ENCODE assay signal across 9 mouse cellular contexts in genomic region chr5:24482247-24483079, GRCm38 (mm10). TPM values are rescaled to one million over a fixed set of nuclear protein-coding genes. Genes with fewer than 3 reads are reported as not detected.
DNase-seq lines count a peak whose midpoint lies in the region; ATAC-seq lines count a peak whose summit lies in the region.
"Had no signal": no experiment of that assay in that cellular context is flagged by ENCODE, and none has a peak within 500 bp of the region (broad histone marks: within the 10 kb centered on the region; RNA-seq: fewer than 3 reads in every experiment).

No protein-coding gene starts in this region.

- H3K27ac ChIP-seq in forebrain, embryonic 10.5 days = peak overlapping the region; percentile 79
- H3K27ac ChIP-seq in forebrain, embryonic 14.5 days (ENCODE audit: low read depth, low read length) = no peak overlapping the region
- no peak overlapping the region for H3K27ac ChIP-seq in forebrain, embryonic 16.5 days (ENCODE audit: low read length)
- peak overlapping the region; percentile 72 for H3K27ac ChIP-seq in kidney, embryonic 16.5 days (ENCODE audit: low read length)
- peak overlapping the region; percentile 5; the same call in 1 of the 2 replicates for H3K27ac ChIP-seq in midbrain, embryonic 13.5 days
- H3K27ac ChIP-seq: heart, embryonic 13.5 days had no signal

- 35% methylated on average over 41 of the region's 41 CpGs for WGBS in forebrain, embryonic 10.5 days
- WGBS in forebrain, embryonic 14.5 days = 41% methylated on average over 40 of the region's 41 CpGs
- 49% methylated on average over 38 of the region's 41 CpGs for WGBS in forebrain, embryonic 16.5 days
- WGBS in kidney, embryonic 16.5 days = 49% methylated on average over 38 of the region's 41 CpGs
- 37% methylated on average over 40 of the region's 41 CpGs for WGBS in midbrain, embryonic 13.5 days

- peaks cover 75% of the 10 kb centered on the region for H3K4me1 ChIP-seq in forebrain, embryonic 10.5 days
- peaks cover 21% of the 10 kb centered on the region for H3K4me1 ChIP-seq in forebrain, embryonic 14.5 days (ENCODE audit: control insufficient read depth, insufficient read depth, low read length)
- H3K4me1 ChIP-seq in forebrain, embryonic 16.5 days (replicated peaks; ENCODE audit: control insufficient read depth, insufficient read depth, low read length) = peaks cover 26% of the 10 kb centered on the region
- H3K4me1 ChIP-seq in kidney, embryonic 16.5 days (ENCODE audit: insufficient read depth, low read length) = peaks cover 24% of the 10 kb centered on the region
- H3K4me1 ChIP-seq in midbrain, embryonic 13.5 days (replicated peaks) = peaks cover 60% of the 10 kb centered on the region

- no peaks in the 10 kb centered on the region for H3K9me3 ChIP-seq in forebrain, embryonic 10.5 days
- H3K9me3 ChIP-seq in forebrain, embryonic 14.5 days (replicated peaks; ENCODE audit: control insufficient read depth, low read length) = no peaks in the 10 kb centered on the region
- no peaks in the 10 kb centered on the region for H3K9me3 ChIP-seq in forebrain, embryonic 16.5 days (ENCODE audit: control insufficient read depth, low read length)
- no peaks in the 10 kb centered on the region for H3K9me3 ChIP-seq in kidney, embryonic 16.5 days (ENCODE audit: low read length)
- no peaks in the 10 kb centered on the region for H3K9me3 ChIP-seq in midbrain, embryonic 13.5 days
- H3K9me3 ChIP-seq: heart, embryonic 13.5 days had no signal

- ATAC-seq in forebrain, embryonic 14.5 days = no peak
- ATAC-seq in forebrain, embryonic 16.5 days = peak; percentile 9; the same call in 1 of the 2 replicates
- peak; percentile 71 for ATAC-seq in kidney, embryonic 16.5 days (ENCODE audit: low FRiP score, low TSS enrichment)
- ATAC-seq in midbrain, embryonic 13.5 days = peak; percentile 4; the same call in 1 of the 2 replicates

- no peak overlapping the region for H3K4me2 ChIP-seq in forebrain, embryonic 14.5 days (ENCODE audit: low read length)
- no peak overlapping the region for H3K4me2 ChIP-seq in forebrain, embryonic 16.5 days (ENCODE audit: low read length)
- H3K4me2 ChIP-seq in kidney, embryonic 16.5 days (replicated peaks; ENCODE audit: low read depth, low read length) = peak overlapping the region; percentile 26; the same call in 1 of the 2 replicates
- H3K4me2 ChIP-seq in midbrain, embryonic 13.5 days (replicated peaks) = no peak overlapping the region
- H3K4me2 ChIP-seq: heart, embryonic 13.5 days had no signal

- peaks cover 89% of the 10 kb centered on the region for H3K36me3 ChIP-seq in forebrain, embryonic 10.5 days (replicated peaks)
- peaks cover 69% of the 10 kb centered on the region for H3K36me3 ChIP-seq in forebrain, embryonic 14.5 days (ENCODE audit: control insufficient read depth, insufficient read depth, low read length)
- peaks cover 14% of the 10 kb centered on the region for H3K36me3 ChIP-seq in forebrain, embryonic 16.5 days (ENCODE audit: control insufficient read depth, insufficient read depth)
- H3K36me3 ChIP-seq in kidney, embryonic 16.5 days (ENCODE audit: insufficient read depth, low read length) = peaks cover 37% of the 10 kb centered on the region
- H3K36me3 ChIP-seq in midbrain, embryonic 13.5 days = peaks cover 71% of the 10 kb centered on the region

- H3K27me3 ChIP-seq in forebrain, embryonic 10.5 days (ENCODE audit: poor library complexity, severe bottlenecking) = peaks cover 56% of the 10 kb centered on the region
- no peaks in the 10 kb centered on the region for H3K27me3 ChIP-seq in forebrain, embryonic 14.5 days (replicated peaks; ENCODE audit: control insufficient read depth, insufficient read depth, low read length)
- no peaks in the 10 kb centered on the region for H3K27me3 ChIP-seq in forebrain, embryonic 16.5 days (replicated peaks; ENCODE audit: control insufficient read depth, insufficient read depth, low read length)
- no peaks in the 10 kb centered on the region for H3K27me3 ChIP-seq in kidney, embryonic 16.5 days (ENCODE audit: insufficient read depth, low read length)
- peaks cover 3% of the 10 kb centered on the region; the same call in 1 of the 2 replicates for H3K27me3 ChIP-seq in midbrain, embryonic 13.5 days

- peak; percentile 39 for DNase-seq in forebrain, embryonic 10.5 days (ENCODE audit: extremely low spot score, low spot score)
- DNase-seq in forebrain, embryonic 14.5 days (ENCODE audit: low spot score) = no peak
- no peak for DNase-seq in layer of hippocampus, adult 11-12 months (ENCODE audit: low spot score)
- no peak for DNase-seq in right cerebral cortex, postnatal 10 days (ENCODE audit: low spot score in 2 of 2)
- DNase-seq in frontal cortex, postnatal 10 days (ENCODE audit: low spot score in 2 of 2) = no peak

- H3K4me3 ChIP-seq in forebrain, embryonic 10.5 days = peak overlapping the region; percentile 24
- no peak overlapping the region for H3K4me3 ChIP-seq in forebrain, embryonic 14.5 days (ENCODE audit: low read depth, low read length)
- no peak overlapping the region for H3K4me3 ChIP-seq in forebrain, embryonic 16.5 days (replicated peaks; ENCODE audit: low read length)
- H3K4me3 ChIP-seq in kidney, embryonic 16.5 days (ENCODE audit: low read length) = no peak overlapping the region
- no peak overlapping the region for H3K4me3 ChIP-seq in midbrain, embryonic 13.5 days (replicated peaks)
- H3K4me3 ChIP-seq: heart, embryonic 13.5 days had no signal

- no peak overlapping the region for H3K9ac ChIP-seq in forebrain, embryonic 14.5 days (ENCODE audit: low read length)
- 0 out of 2 replicates have a peak overlapping the region, but pooled peaks have one; percentile 23 for H3K9ac ChIP-seq in forebrain, embryonic 16.5 days (replicated peaks; ENCODE audit: low read depth, low read length)
- 0 out of 2 replicates have a peak overlapping the region, but pooled peaks have one; percentile 32 for H3K9ac ChIP-seq in kidney, embryonic 16.5 days (replicated peaks; ENCODE audit: low read length)
- H3K9ac ChIP-seq in midbrain, embryonic 13.5 days (replicated peaks) = 0 out of 2 replicates have a peak overlapping the region, but pooled peaks have one; percentile 24
- H3K9ac ChIP-seq: heart, embryonic 13.5 days had no signal

RNA-seq across cellular contexts. Expression of gene Agap3, which starts 30.5 kb away (rescaled TPM):
- polyA plus RNA-seq in forebrain, embryonic 10.5 days (2016; fragmentation: Nextera tagmentation; extraction: Ambion mirVana) = 24.1 and 29.0 TPM in 2 replicates
- 47.5 and 49.5 TPM in 2 replicates for polyA plus RNA-seq in forebrain, embryonic 14.5 days (2014; fragmentation: Nextera tagmentation; extraction: Ambion mirVana)
- 57.0 and 58.6 TPM in 2 replicates for polyA plus RNA-seq in forebrain, embryonic 16.5 days (2015; fragmentation: Nextera tagmentation; extraction: Ambion mirVana)
- polyA plus RNA-seq in kidney, embryonic 16.5 days (2015; fragmentation: Nextera tagmentation; extraction: Ambion mirVana) = 15.0 and 21.0 TPM in 2 replicates
- 48.8 and 52.2 TPM in 2 replicates for polyA plus RNA-seq in midbrain, embryonic 13.5 days (2015; fragmentation: Nextera tagmentation; extraction: Ambion mirVana)

RNA-seq across cellular contexts. Expression of gene Tmub1, which starts 34.8 kb away (rescaled TPM):
- polyA plus RNA-seq in forebrain, embryonic 10.5 days (2016; fragmentation: Nextera tagmentation; extraction: Ambion mirVana) = 28.4 and 31.8 TPM in 2 replicates
- 45.5 and 47.5 TPM in 2 replicates for polyA plus RNA-seq in forebrain, embryonic 14.5 days (2014; fragmentation: Nextera tagmentation; extraction: Ambion mirVana)
- polyA plus RNA-seq in forebrain, embryonic 16.5 days (2015; fragmentation: Nextera tagmentation; extraction: Ambion mirVana) = 37.3 and 45.4 TPM in 2 replicates
- 29.4 and 32.8 TPM in 2 replicates for polyA plus RNA-seq in kidney, embryonic 16.5 days (2015; fragmentation: Nextera tagmentation; extraction: Ambion mirVana)
- polyA plus RNA-seq in midbrain, embryonic 13.5 days (2015; fragmentation: Nextera tagmentation; extraction: Ambion mirVana) = 46.5 and 49.6 TPM in 2 replicates

RNA-seq across cellular contexts. Expression of gene Fastk, which starts 37.4 kb away (rescaled TPM):
- polyA plus RNA-seq in forebrain, embryonic 10.5 days (2016; fragmentation: Nextera tagmentation; extraction: Ambion mirVana) = 106 and 108 TPM in 2 replicates
- 89.3 and 94.3 TPM in 2 replicates for polyA plus RNA-seq in forebrain, embryonic 14.5 days (2014; fragmentation: Nextera tagmentation; extraction: Ambion mirVana)
- 92.2 and 96.3 TPM in 2 replicates for polyA plus RNA-seq in forebrain, embryonic 16.5 days (2015; fragmentation: Nextera tagmentation; extraction: Ambion mirVana)
- 143 and 147 TPM in 2 replicates for polyA plus RNA-seq in kidney, embryonic 16.5 days (2015; fragmentation: Nextera tagmentation; extraction: Ambion mirVana)
- 80.4 and 95.0 TPM in 2 replicates for polyA plus RNA-seq in midbrain, embryonic 13.5 days (2015; fragmentation: Nextera tagmentation; extraction: Ambion mirVana)

RNA-seq across cellular contexts. Expression of gene Gbx1, which starts 44.5 kb away (rescaled TPM):
- polyA plus RNA-seq in forebrain, embryonic 10.5 days (2016; fragmentation: Nextera tagmentation; extraction: Ambion mirVana) = 0.09 and 0.21 TPM in 2 replicates
- polyA plus RNA-seq in forebrain, embryonic 14.5 days (2014; fragmentation: Nextera tagmentation; extraction: Ambion mirVana) = 0.49 and 0.51 TPM in 2 replicates
- 0.45 and 1.3 TPM in 2 replicates for polyA plus RNA-seq in forebrain, embryonic 16.5 days (2015; fragmentation: Nextera tagmentation; extraction: Ambion mirVana)
- polyA plus RNA-seq in kidney, embryonic 16.5 days (2015; fragmentation: Nextera tagmentation; extraction: Ambion mirVana) = 0.08 TPM in 1 of 2 replicates, not detected in the other
- polyA plus RNA-seq in midbrain, embryonic 13.5 days (2015; fragmentation: Nextera tagmentation; extraction: Ambion mirVana) = 0.17 and 0.20 TPM in 2 replicates

RNA-seq across cellular contexts. Expression of gene Asb10, which starts 58.3 kb away (rescaled TPM):
- polyA plus RNA-seq in forebrain, embryonic 10.5 days (2016; fragmentation: Nextera tagmentation; extraction: Ambion mirVana) = 0.09 and 0.15 TPM in 2 replicates
- polyA plus RNA-seq in forebrain, embryonic 14.5 days (2014; fragmentation: Nextera tagmentation; extraction: Ambion mirVana) = 0.09 and 0.17 TPM in 2 replicates
- polyA plus RNA-seq in forebrain, embryonic 16.5 days (2015; fragmentation: Nextera tagmentation; extraction: Ambion mirVana) = 0.09 and 0.11 TPM in 2 replicates
- 0.42 and 0.71 TPM in 2 replicates for polyA plus RNA-seq in kidney, embryonic 16.5 days (2015; fragmentation: Nextera tagmentation; extraction: Ambion mirVana)
- 0.17 TPM in 1 of 2 replicates, not detected in the other for polyA plus RNA-seq in midbrain, embryonic 13.5 days (2015; fragmentation: Nextera tagmentation; extraction: Ambion mirVana)

Comparison
In these comparisons a context has a peak if more than half of its experiments do, and no peak if none do; other contexts are left out.
1. H3K27ac ChIP-seq: peak in forebrain, embryonic 10.5 days (single experiment), kidney, embryonic 16.5 days (single experiment) and midbrain, embryonic 13.5 days (single experiment); none in forebrain, embryonic 14.5 days (single experiment) and forebrain, embryonic 16.5 days (single experiment).